Mouse (Mus musculus): Measurements from ENCODE around the gene Gm9936. TPM values are rescaled to one million over a fixed set of nuclear protein-coding genes. Genes with fewer than 3 reads are reported as not detected.

The Gm9936 gene
- polyA plus RNA-seq, 1 experiment from 2014 or later, result 0.33 TPM

DNA sequence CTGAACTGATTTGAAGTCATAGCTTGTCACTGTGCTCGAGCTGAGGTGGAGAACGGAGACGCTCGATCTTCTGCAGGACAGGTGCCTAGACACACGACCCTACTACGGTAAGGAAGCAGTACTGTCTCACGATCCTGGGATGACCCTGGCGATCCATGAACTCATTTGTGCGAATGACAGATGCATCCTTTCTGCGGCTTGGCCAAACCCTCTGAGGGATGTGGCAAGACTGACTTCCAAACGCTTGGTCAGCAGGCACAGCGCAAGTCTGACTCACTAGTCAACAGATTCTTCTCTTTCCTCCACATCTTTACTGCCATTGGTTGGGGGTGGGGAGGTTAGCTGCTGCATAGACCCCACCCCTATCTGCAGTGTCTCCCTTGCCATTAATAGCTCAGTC is 31.1 kb downstream of the Gm9936 start:
- 93% methylated on average over 12 of the region's 12 CpGs for WGBS
- H3K4me3 ChIP-seq, result no peak overlapping the region
- DNase-seq (ENCODE audit: low spot score), result no peak
- H3K27me3 ChIP-seq (ENCODE audit: insufficient read depth, poor library complexity, severe bottlenecking), result no peaks in the 10 kb centered on the region
- no peak overlapping the region for H3K27ac ChIP-seq
- peaks cover 13% of the 10 kb centered on the region for H3K4me1 ChIP-seq (replicated peaks)
- H3K9me3 ChIP-seq, result no peaks in the 10 kb centered on the region
- peaks cover under 1% of the 10 kb centered on the region; the same call in 1 of the 2 replicates for H3K36me3 ChIP-seq

DNA sequence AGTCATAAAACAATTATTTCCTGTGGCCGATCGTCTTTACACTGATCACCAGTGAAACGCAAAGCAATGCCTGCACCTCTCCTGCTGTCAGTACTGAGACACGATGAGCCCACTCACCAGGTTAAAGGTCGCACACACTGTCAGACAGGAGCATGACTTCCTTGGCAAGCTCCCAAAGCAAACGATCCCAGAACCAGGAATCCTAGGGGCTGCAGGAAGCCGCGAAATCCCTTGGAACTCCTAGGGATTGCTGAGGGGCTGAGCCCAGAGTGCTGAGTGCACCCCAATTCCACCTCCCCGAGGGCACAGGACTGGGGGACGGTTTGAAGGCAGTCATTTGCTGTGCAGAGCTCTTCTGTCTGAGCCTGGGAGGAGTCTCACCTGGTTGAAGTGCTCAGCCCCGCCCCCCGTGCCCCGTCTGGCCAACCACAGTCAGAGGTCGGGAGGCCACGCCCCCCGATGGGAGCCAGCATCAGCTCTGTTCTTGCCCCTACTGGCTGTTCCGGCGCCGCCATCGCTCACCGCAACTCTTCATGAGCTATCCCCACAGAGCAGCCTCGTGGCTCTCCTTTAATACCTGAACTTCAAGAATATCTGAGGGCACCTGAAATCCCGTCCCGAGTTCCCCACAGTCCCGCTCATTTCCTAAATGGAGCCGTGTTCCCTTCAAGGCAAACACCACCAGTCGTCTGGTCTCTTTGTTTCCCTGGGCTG is 32.3 kb downstream of the Gm9936 start:
- peak; percentile 90 for DNase-seq (ENCODE audit: low spot score)
- 11% methylated on average over 27 of the region's 27 CpGs for WGBS
- Histone ChIP-seq H3K9me3 (peaks cover 7% of the 10 kb centered on the region; the same call in 1 of the 2 replicates), H3K36me3 (peaks cover 14% of the 10 kb centered on the region), H3K4me1 (replicated peaks) (peaks cover 14% of the 10 kb centered on the region), H3K27ac (peak overlapping the region; percentile 83), H3K27me3 (ENCODE audit: insufficient read depth, poor library complexity, severe bottlenecking) (no peaks in the 10 kb centered on the region), H3K4me3 (peak overlapping the region; percentile 52)

- WGBS, result 20% methylated on average over 9 of the region's 9 CpGs
- Histone ChIP-seq H3K27me3 (ENCODE audit: insufficient read depth, poor library complexity, severe bottlenecking) (no peaks in the 10 kb centered on the region), H3K9me3 (peaks cover 7% of the 10 kb centered on the region; the same call in 1 of the 2 replicates), H3K36me3 (peaks cover 21% of the 10 kb centered on the region), H3K27ac (no peak overlapping the region), H3K4me1 (replicated peaks) (peaks cover 14% of the 10 kb centered on the region), H3K4me3 (peak overlapping the region; percentile 18; the same call in 1 of the 2 replicates)
- peak; percentile 49 for DNase-seq (ENCODE audit: low spot score)
These were observed 34.3 kb downstream of the Gm9936 start for GRCm38 (mm10) chr5:114824197-114824596.

- peak; percentile 93 for DNase-seq (ENCODE audit: low spot score)
These were observed 35.4 kb downstream of the Gm9936 start, which contains the start of gene 1500011B03Rik for GRCm38 (mm10) chr5:114822796-114823688. Gene 1500011B03Rik, minus strand, starts transcription at chr5:114823468.

DNA sequence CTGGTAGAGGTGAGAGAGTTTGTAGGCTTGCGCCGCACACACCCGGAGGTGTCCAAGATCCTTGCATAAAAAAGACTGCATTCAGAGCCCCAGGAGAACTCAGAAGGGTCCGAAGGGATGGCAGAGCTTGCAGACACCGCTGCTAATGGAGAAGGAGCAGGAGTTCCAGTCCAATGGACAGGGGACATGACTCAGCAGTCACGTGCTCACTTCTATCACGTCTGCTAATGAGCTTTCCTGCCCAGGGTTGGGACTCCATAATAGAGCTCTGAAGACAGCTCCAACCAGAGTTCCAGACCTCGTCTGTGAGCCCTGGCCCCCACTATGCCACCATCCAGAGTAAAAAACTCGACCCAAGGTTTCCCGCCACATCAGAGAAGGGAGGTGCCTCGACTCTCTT is 40.4 kb downstream of the Gm9936 start:
- 80% methylated on average over 11 of the region's 11 CpGs for WGBS
- H3K27me3 ChIP-seq (ENCODE audit: insufficient read depth, poor library complexity, severe bottlenecking), result no peaks in the 10 kb centered on the region
- peaks cover 7% of the 10 kb centered on the region; the same call in 1 of the 2 replicates for H3K9me3 ChIP-seq
- peaks cover 15% of the 10 kb centered on the region; the same call in 1 of the 2 replicates for H3K4me1 ChIP-seq (replicated peaks)
- peaks cover 25% of the 10 kb centered on the region for H3K36me3 ChIP-seq
- H3K27ac ChIP-seq, result no peak overlapping the region
- no peak overlapping the region for H3K4me3 ChIP-seq
- no peak for DNase-seq (ENCODE audit: low spot score)

More at GRCm38 (mm10) chr5:114822796-114823688, 35.4 kb downstream of the Gm9936 start, which contains the start of gene 1500011B03Rik:
- 8% methylated on average over 53 of the region's 53 CpGs for WGBS
- Histone ChIP-seq H3K9me3 (peaks cover 7% of the 10 kb centered on the region; the same call in 1 of the 2 replicates), H3K27me3 (ENCODE audit: insufficient read depth, poor library complexity, severe bottlenecking) (no peaks in the 10 kb centered on the region), H3K4me1 (replicated peaks) (peaks cover 16% of the 10 kb centered on the region), H3K27ac (peak within 1 kb of the TSS; percentile 95), H3K36me3 (peaks cover 21% of the 10 kb centered on the region), H3K4me3 (peak within 1 kb of the TSS; percentile 91)

DNA sequence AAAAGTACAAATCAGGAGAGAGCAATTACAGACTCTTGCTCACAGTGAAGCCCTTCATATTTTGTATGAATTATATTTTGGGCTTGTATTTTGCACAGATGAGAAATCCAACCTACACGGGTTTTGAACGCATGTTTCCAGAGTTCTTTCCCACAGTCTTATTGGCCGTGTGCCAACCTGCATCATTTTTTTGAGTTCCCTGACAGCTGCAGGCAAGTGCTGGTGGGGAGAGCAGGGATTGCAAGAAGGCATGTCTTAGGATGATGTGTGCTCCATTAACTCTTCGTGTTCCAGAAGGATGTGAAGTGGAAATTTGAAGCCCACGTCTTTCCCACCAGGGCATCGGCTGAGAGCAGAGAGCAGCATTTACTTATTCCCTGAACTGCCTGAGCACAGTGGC is 41.9 kb downstream of the Gm9936 start:
- 75% methylated on average over 6 of the region's 6 CpGs for WGBS
- Histone ChIP-seq H3K4me3 (no peak overlapping the region), H3K27me3 (ENCODE audit: insufficient read depth, poor library complexity, severe bottlenecking) (no peaks in the 10 kb centered on the region), H3K36me3 (peaks cover 27% of the 10 kb centered on the region), H3K9me3 (peaks cover 3% of the 10 kb centered on the region; the same call in 1 of the 2 replicates), H3K27ac (no peak overlapping the region), H3K4me1 (replicated peaks) (peaks cover 23% of the 10 kb centered on the region)
- no peak for DNase-seq (ENCODE audit: low spot score)

GRCm38 (mm10) chr5:114813525-114814181 is 44.8 kb downstream of the Gm9936 start:
- under 1% methylated on average over 50 of the region's 50 CpGs for WGBS

DNA sequence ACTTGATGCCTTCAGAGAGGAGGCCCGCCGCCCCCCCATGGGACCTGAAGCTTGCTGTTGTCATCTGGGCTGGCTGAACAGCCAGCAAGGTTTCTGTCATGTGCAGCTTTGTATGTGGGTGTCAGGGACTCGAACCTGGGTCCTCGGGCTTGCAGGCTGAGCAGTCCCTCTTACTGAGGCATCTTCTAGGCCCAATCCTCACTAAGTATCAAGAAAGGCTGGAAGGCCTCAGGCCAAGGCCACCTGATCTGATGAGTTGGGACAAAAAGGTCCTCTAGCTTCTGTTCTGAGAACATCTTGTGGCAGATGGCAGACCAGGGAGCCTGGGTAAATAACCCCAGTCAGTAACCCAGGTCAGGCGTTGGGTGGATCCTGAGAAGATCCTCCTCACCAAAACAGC is 48.7 kb downstream of the Gm9936 start:
- H3K27me3 ChIP-seq (ENCODE audit: insufficient read depth, poor library complexity, severe bottlenecking), result no peaks in the 10 kb centered on the region
- H3K27ac ChIP-seq, result no peak overlapping the region
- DNase-seq (ENCODE audit: low spot score), result no peak
- H3K4me3 ChIP-seq, result no peak overlapping the region
- H3K36me3 ChIP-seq, result peaks cover 76% of the 10 kb centered on the region
- peaks cover 25% of the 10 kb centered on the region for H3K4me1 ChIP-seq (replicated peaks)
- H3K9me3 ChIP-seq, result no peaks in the 10 kb centered on the region
- WGBS, result 92% methylated on average over 5 of the region's 5 CpGs

More at GRCm38 (mm10) chr5:114813525-114814181, 44.8 kb downstream of the Gm9936 start:
- peaks cover 32% of the 10 kb centered on the region for H3K4me1 ChIP-seq (replicated peaks)
- H3K36me3 ChIP-seq, result peaks cover 42% of the 10 kb centered on the region
- H3K27ac ChIP-seq, result peak overlapping the region; percentile 93
- peak overlapping the region; percentile 90 for H3K4me3 ChIP-seq
- DNase-seq (ENCODE audit: low spot score), result peak; percentile 91
- no peaks in the 10 kb centered on the region for H3K9me3 ChIP-seq
- no peaks in the 10 kb centered on the region for H3K27me3 ChIP-seq (ENCODE audit: insufficient read depth, poor library complexity, severe bottlenecking)

GRCm38 (mm10) chr5:114809181-114809756 is 49.2 kb downstream of the Gm9936 start:
- 77% methylated on average over 10 of the region's 10 CpGs for WGBS
- Histone ChIP-seq H3K4me3 (no peak overlapping the region), H3K36me3 (peaks cover 82% of the 10 kb centered on the region), H3K9me3 (no peaks in the 10 kb centered on the region), H3K27ac (no peak overlapping the region), H3K4me1 (replicated peaks) (peaks cover 27% of the 10 kb centered on the region), H3K27me3 (ENCODE audit: insufficient read depth, poor library complexity, severe bottlenecking) (no peaks in the 10 kb centered on the region)
- DNase-seq (ENCODE audit: low spot score), result no peak

DNA sequence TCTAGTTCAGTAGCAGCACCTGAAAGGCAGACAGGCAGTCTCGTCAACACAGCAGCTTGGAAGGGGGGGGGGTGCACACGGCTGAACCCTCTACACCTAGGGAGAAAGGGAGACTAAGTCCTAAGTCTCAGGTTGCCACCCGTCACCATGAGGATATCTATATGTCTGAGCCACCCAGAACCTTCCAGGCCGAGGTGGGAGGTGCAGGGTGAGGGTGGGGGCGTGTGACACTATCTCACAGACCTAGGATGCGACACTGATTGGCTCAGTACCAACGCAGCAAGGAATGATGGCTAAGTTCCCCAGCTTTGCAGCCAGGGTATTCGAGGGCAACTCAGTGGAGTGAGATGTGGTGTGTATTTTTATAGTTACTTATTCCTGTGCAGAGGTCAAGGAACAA is 50.1 kb downstream of the Gm9936 start:
- Histone ChIP-seq H3K9me3 (no peaks in the 10 kb centered on the region), H3K27me3 (ENCODE audit: insufficient read depth, poor library complexity, severe bottlenecking) (no peaks in the 10 kb centered on the region), H3K4me1 (replicated peaks) (peaks cover 27% of the 10 kb centered on the region), H3K4me3 (no peak overlapping the region), H3K36me3 (peaks cover 91% of the 10 kb centered on the region), H3K27ac (no peak overlapping the region)
- no peak for DNase-seq (ENCODE audit: low spot score)
- WGBS, result 82% methylated on average over 8 of the region's 8 CpGs

DNA sequence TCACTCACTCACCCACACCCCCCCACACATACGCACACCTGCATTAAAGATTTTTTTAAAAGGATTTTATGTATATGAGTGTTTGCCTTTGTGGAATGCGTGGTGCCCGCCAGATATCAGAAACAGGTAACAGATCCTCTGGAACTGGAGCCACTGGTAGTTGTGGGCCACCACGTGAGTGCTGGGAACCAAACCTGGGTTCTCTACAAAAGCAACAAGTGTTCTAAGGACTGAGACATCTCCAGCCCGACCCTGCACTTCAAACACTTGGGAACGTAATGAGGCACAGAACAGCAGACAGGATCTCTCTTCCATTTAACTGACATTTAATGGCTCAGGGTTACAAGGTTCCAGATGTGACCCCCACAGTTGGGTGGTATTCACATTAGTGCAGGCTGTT is 50.6 kb downstream of the Gm9936 start:
- WGBS, result 65% methylated on average over 6 of the region's 6 CpGs
- no peak overlapping the region for H3K4me3 ChIP-seq
- DNase-seq (ENCODE audit: low spot score), result no peak
- no peaks in the 10 kb centered on the region for H3K27me3 ChIP-seq (ENCODE audit: insufficient read depth, poor library complexity, severe bottlenecking)
- H3K4me1 ChIP-seq (replicated peaks), result peaks cover 26% of the 10 kb centered on the region
- H3K36me3 ChIP-seq, result peaks cover 95% of the 10 kb centered on the region
- H3K27ac ChIP-seq, result no peak overlapping the region
- no peaks in the 10 kb centered on the region for H3K9me3 ChIP-seq

DNA sequence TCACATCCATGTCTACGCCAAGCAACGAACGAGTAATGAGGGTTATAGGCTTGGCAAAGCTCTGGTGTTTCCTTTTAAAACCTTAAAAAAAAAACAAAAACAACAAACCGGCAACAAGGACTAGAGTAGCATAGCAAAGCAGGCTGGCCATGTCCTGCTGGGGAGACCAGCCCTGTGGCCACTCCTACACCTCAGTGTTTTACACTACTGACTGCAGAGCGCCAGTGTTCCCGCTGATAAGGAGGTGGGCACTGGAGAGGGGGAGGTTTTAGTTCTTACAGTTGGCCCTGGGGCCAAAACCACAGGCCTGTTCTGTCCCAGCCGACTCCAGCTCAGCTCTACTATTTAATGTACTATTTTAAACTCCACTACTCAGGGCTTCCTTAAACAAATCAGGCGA is 51.0 kb downstream of the Gm9936 start:
- H3K9me3 ChIP-seq, result no peaks in the 10 kb centered on the region
- DNase-seq (ENCODE audit: low spot score), result no peak
- H3K36me3 ChIP-seq, result peaks cover 95% of the 10 kb centered on the region
- no peaks in the 10 kb centered on the region for H3K27me3 ChIP-seq (ENCODE audit: insufficient read depth, poor library complexity, severe bottlenecking)
- no peak overlapping the region for H3K27ac ChIP-seq
- peaks cover 22% of the 10 kb centered on the region for H3K4me1 ChIP-seq (replicated peaks)
- H3K4me3 ChIP-seq, result no peak overlapping the region
- WGBS, result 25% methylated on average over 8 of the region's 8 CpGs

All from hindbrain, embryonic 10.5 days (tissue).